Mouse (Mus musculus): ENCODE measurements at regions not wholly inside any gene's neighbourhood (a gene's known extent, or its start where the extent isn't known, plus 50 kb on each side); places are given as distances from the start of the nearest gene placed in this dataset.

DNA sequence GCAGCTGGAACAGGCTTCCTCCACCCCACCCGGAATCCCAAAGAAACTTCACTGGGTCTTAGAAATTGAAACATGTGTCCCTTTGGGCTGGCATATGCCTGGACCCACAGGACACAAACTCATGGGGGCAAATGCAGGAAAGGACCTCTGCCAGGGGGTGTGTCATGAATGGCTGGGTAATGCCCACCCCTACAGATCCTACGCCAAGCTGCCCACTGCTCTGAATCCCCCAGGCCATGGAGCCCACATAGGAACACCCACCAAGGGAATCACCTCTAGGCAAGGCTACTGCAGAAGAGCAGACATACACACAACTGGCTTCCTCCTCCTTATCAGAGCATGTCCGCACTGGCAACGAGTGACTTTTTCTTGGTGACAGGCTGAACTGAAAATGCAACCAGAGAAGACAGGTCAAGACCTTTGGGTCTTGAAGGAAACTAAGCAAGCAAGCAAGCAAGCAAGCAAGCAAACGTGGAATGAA lies 54.4 kb upstream of the Ezh2 start:
- TF ChIP-seq CTCF (IDR thresholded peaks at IDR 0.05; ENCODE audit: borderline replicate concordance, control insufficient read depth, extremely low read depth, insufficient read depth, low read length, poor library complexity): no peak
- TF ChIP-seq POLR2A (IDR thresholded peaks at IDR 0.05; ENCODE audit: control insufficient read depth, extremely low read depth, insufficient read depth, low read length, poor library complexity): no peak

Measured in thymus, adult 2 months (tissue).